20 mouse cellular contexts compared by ENCODE assay signal in the genomic region with DNA sequence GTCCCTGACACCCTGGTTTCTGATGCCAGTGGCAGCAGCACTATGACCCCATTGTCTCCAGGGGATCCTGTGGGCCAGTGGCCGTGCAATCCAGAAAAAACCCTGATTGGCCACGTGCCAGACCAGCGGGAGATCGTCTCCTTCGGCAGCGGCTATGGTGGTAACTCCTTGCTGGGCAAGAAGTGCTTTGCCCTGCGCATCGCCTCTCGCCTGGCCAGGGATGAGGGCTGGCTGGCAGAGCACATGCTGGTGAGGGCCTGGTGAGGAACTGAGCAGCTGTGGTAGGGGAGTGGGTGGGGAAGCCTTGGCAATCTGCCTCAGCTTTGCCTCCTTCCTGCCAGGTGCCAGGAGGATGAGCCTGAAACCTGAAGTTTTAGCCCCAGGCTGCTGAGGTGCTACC. TPM values are rescaled to one million over a fixed set of nuclear protein-coding genes. Genes with fewer than 3 reads are reported as not detected.
DNase-seq lines count a peak whose midpoint lies in the region; ATAC-seq and TF ChIP-seq lines count a peak whose summit lies in the region.
"Had no signal": no experiment of that assay in that cellular context is flagged by ENCODE, and none has a peak within 500 bp of the region (broad histone marks: within the 10 kb centered on the region; RNA-seq: fewer than 3 reads in every experiment).

No protein-coding gene starts in this region.

- peaks cover 26% of the 10 kb centered on the region for H3K4me1 ChIP-seq in forebrain, embryonic 16.5 days (replicated peaks; ENCODE audit: control insufficient read depth, insufficient read depth, low read length)
- H3K4me1 ChIP-seq in forebrain, embryonic 10.5 days: peaks cover 24% of the 10 kb centered on the region
- H3K4me1 ChIP-seq in midbrain, embryonic 13.5 days (replicated peaks): peaks cover 26% of the 10 kb centered on the region
- peaks cover 9% of the 10 kb centered on the region; the same call in 1 of the 2 replicates for H3K4me1 ChIP-seq in midbrain, embryonic 11.5 days (ENCODE audit: control insufficient read depth, insufficient read depth, low read length)

- H3K27ac ChIP-seq in forebrain, embryonic 16.5 days (ENCODE audit: low read length): no peak overlapping the region
- H3K27ac ChIP-seq in forebrain, embryonic 10.5 days: no peak overlapping the region
- no peak overlapping the region for H3K27ac ChIP-seq in midbrain, embryonic 13.5 days
- H3K27ac ChIP-seq in midbrain, embryonic 11.5 days (ENCODE audit: low read depth, low read length): no peak overlapping the region
- H3K27ac ChIP-seq: embryonic facial prominence, embryonic 12.5 days; hindbrain, embryonic 15.5 days; left cerebral cortex, adult 2 months; limb, embryonic 13.5 days; neural tube, embryonic 15.5 days had no signal

- no peak overlapping the region for H3K4me2 ChIP-seq in forebrain, embryonic 16.5 days (ENCODE audit: low read length)
- no peak overlapping the region for H3K4me2 ChIP-seq in midbrain, embryonic 13.5 days (replicated peaks)
- no peak overlapping the region for H3K4me2 ChIP-seq in midbrain, embryonic 11.5 days
- H3K4me2 ChIP-seq: embryonic facial prominence, embryonic 12.5 days; hindbrain, embryonic 15.5 days; limb, embryonic 13.5 days; neural tube, embryonic 15.5 days had no signal

- peaks cover 2% of the 10 kb centered on the region; the same call in 1 of the 2 replicates for H3K36me3 ChIP-seq in forebrain, embryonic 16.5 days (ENCODE audit: control insufficient read depth, insufficient read depth)
- peaks cover 60% of the 10 kb centered on the region for H3K36me3 ChIP-seq in forebrain, embryonic 10.5 days (replicated peaks)
- peaks cover 44% of the 10 kb centered on the region for H3K36me3 ChIP-seq in midbrain, embryonic 13.5 days
- no peaks in the 10 kb centered on the region; the same call in 1 of the 2 replicates for H3K36me3 ChIP-seq in midbrain, embryonic 11.5 days (ENCODE audit: control insufficient read depth, insufficient read depth, low read length)

- TF ChIP-seq CTCF in brain, embryonic 14.5 days (IDR thresholded peaks at IDR 0.05; ENCODE audit: borderline replicate concordance, extremely low read depth, insufficient read depth, insufficient read length): no peak

- no peak overlapping the region for H3K4me3 ChIP-seq in forebrain, embryonic 16.5 days (replicated peaks; ENCODE audit: low read length)
- H3K4me3 ChIP-seq in forebrain, embryonic 10.5 days: no peak overlapping the region
- H3K4me3 ChIP-seq in midbrain, embryonic 13.5 days (replicated peaks): no peak overlapping the region
- H3K4me3 ChIP-seq in midbrain, embryonic 11.5 days (ENCODE audit: low read depth, low read length): no peak overlapping the region
- H3K4me3 ChIP-seq: embryonic facial prominence, embryonic 12.5 days; hindbrain, embryonic 15.5 days; left cerebral cortex, adult 2 months; limb, embryonic 13.5 days; neural tube, embryonic 15.5 days had no signal

- no peak for TF ChIP-seq POLR2A in brain, embryonic 14.5 days (IDR thresholded peaks at IDR 0.05; ENCODE audit: borderline replicate concordance, extremely low read depth, insufficient read depth, insufficient read length, poor library complexity, severe bottlenecking)

- ATAC-seq in forebrain, embryonic 16.5 days: no peak
- ATAC-seq in midbrain, embryonic 13.5 days: no peak
- ATAC-seq in midbrain, embryonic 11.5 days (ENCODE audit: low FRiP score): no peak

- H3K9me3 ChIP-seq in forebrain, embryonic 16.5 days (ENCODE audit: control insufficient read depth, low read length): no peaks in the 10 kb centered on the region
- no peaks in the 10 kb centered on the region for H3K9me3 ChIP-seq in forebrain, embryonic 10.5 days
- no peaks in the 10 kb centered on the region for H3K9me3 ChIP-seq in midbrain, embryonic 13.5 days
- H3K9me3 ChIP-seq in midbrain, embryonic 11.5 days (ENCODE audit: control insufficient read depth, low read length): no peaks in the 10 kb centered on the region
- H3K9me3 ChIP-seq: embryonic facial prominence, embryonic 12.5 days; G1E; hindbrain, embryonic 15.5 days; limb, embryonic 13.5 days; neural tube, embryonic 15.5 days had no signal

- H3K27me3 ChIP-seq in forebrain, embryonic 16.5 days (replicated peaks; ENCODE audit: control insufficient read depth, insufficient read depth, low read length): no peaks in the 10 kb centered on the region
- H3K27me3 ChIP-seq in forebrain, embryonic 10.5 days (ENCODE audit: poor library complexity, severe bottlenecking): peaks cover under 1% of the 10 kb centered on the region; the same call in 1 of the 2 replicates
- H3K27me3 ChIP-seq in midbrain, embryonic 13.5 days: no peaks in the 10 kb centered on the region
- no peaks in the 10 kb centered on the region for H3K27me3 ChIP-seq in midbrain, embryonic 11.5 days (ENCODE audit: control insufficient read depth, insufficient read depth, low read length)
- H3K27me3 ChIP-seq: embryonic facial prominence, embryonic 12.5 days; hindbrain, embryonic 15.5 days; limb, embryonic 13.5 days; neural tube, embryonic 15.5 days had no signal

- 47% methylated on average over 9 of the region's 9 CpGs for WGBS in forebrain, embryonic 16.5 days
- WGBS in forebrain, embryonic 10.5 days: 91% methylated on average over 9 of the region's 9 CpGs
- 84% methylated on average over 9 of the region's 9 CpGs for WGBS in midbrain, embryonic 13.5 days
- 91% methylated on average over 9 of the region's 9 CpGs for WGBS in midbrain, embryonic 11.5 days

- DNase-seq in forebrain, embryonic 10.5 days (ENCODE audit: extremely low spot score, low spot score): no peak
- DNase-seq in midbrain, embryonic 11.5 days (ENCODE audit: low spot score, missing footprints): no peak
- DNase-seq in brain, embryonic 14.5 days (ENCODE audit: low read depth): peak; percentile 52
- DNase-seq in cerebellum, postnatal 14 days: peak; percentile 55 to 72
- no peak for DNase-seq in yolk sac, embryonic 10.5 days (ENCODE audit: low spot score)
- DNase-seq: adrenal gland, adult 8-10 months; heart, adult 18-20 months; lung, postnatal 14 days; right cerebral cortex, adult 18-20 months had no signal

- peak overlapping the region; percentile 23; the same call in 1 of the 2 replicates for H3K9ac ChIP-seq in forebrain, embryonic 16.5 days (replicated peaks; ENCODE audit: low read depth, low read length)
- peak overlapping the region; percentile 8; the same call in 1 of the 2 replicates for H3K9ac ChIP-seq in midbrain, embryonic 13.5 days (replicated peaks)
- H3K9ac ChIP-seq in midbrain, embryonic 11.5 days (ENCODE audit: low read length): no peak overlapping the region
- H3K9ac ChIP-seq: embryonic facial prominence, embryonic 12.5 days; hindbrain, embryonic 15.5 days; limb, embryonic 13.5 days; neural tube, embryonic 15.5 days had no signal

RNA-seq across cellular contexts. Expression of a gene that starts 4.3 kb away (rescaled TPM):
- 23.3 and 23.6 TPM in 2 replicates for polyA plus RNA-seq in forebrain, embryonic 16.5 days (2015; fragmentation: Nextera tagmentation; extraction: Ambion mirVana)
- polyA plus RNA-seq in forebrain, embryonic 10.5 days (2016; fragmentation: Nextera tagmentation; extraction: Ambion mirVana): 18.3 and 20.0 TPM in 2 replicates
- 16.6 and 19.5 TPM in 2 replicates for polyA plus RNA-seq in midbrain, embryonic 13.5 days (2015; fragmentation: Nextera tagmentation; extraction: Ambion mirVana)
- polyA plus RNA-seq in midbrain, embryonic 11.5 days (2014; fragmentation: Nextera tagmentation; extraction: Ambion mirVana): 10.0 and 10.7 TPM in 2 replicates
- polyA plus RNA-seq in brain, embryonic 14.5 days (2012; rRNA removed): 21.5 and 23.2 TPM in 2 replicates

RNA-seq across cellular contexts. Expression of a gene that starts 15.5 kb away (rescaled TPM):
- polyA plus RNA-seq in forebrain, embryonic 16.5 days (2015; fragmentation: Nextera tagmentation; extraction: Ambion mirVana): 123 and 127 TPM in 2 replicates
- polyA plus RNA-seq in forebrain, embryonic 10.5 days (2016; fragmentation: Nextera tagmentation; extraction: Ambion mirVana): 68.1 and 73.3 TPM in 2 replicates
- 126 and 134 TPM in 2 replicates for polyA plus RNA-seq in midbrain, embryonic 13.5 days (2015; fragmentation: Nextera tagmentation; extraction: Ambion mirVana)
- 76.4 and 85.4 TPM in 2 replicates for polyA plus RNA-seq in midbrain, embryonic 11.5 days (2014; fragmentation: Nextera tagmentation; extraction: Ambion mirVana)
- polyA plus RNA-seq in brain, embryonic 14.5 days (2012; rRNA removed): 111 and 112 TPM in 2 replicates

RNA-seq across cellular contexts. Expression of a gene that starts 15.9 kb away (rescaled TPM):
- polyA plus RNA-seq in forebrain, embryonic 16.5 days (2015; fragmentation: Nextera tagmentation; extraction: Ambion mirVana): 0.63 and 2.3 TPM in 2 replicates
- polyA plus RNA-seq in forebrain, embryonic 10.5 days (2016; fragmentation: Nextera tagmentation; extraction: Ambion mirVana): not detected in 2 replicates
- polyA plus RNA-seq in midbrain, embryonic 13.5 days (2015; fragmentation: Nextera tagmentation; extraction: Ambion mirVana): 0.43 and 0.92 TPM in 2 replicates
- 0.92 TPM in 1 of 2 replicates, not detected in the other for polyA plus RNA-seq in midbrain, embryonic 11.5 days (2014; fragmentation: Nextera tagmentation; extraction: Ambion mirVana)
- 0.92 and 1.3 TPM in 2 replicates for polyA plus RNA-seq in brain, embryonic 14.5 days (2012; rRNA removed)
- polyA plus RNA-seq: embryonic facial prominence, embryonic 12.5 days had no signal

RNA-seq across cellular contexts. Expression of a gene that starts 19.6 kb away (rescaled TPM):
- polyA plus RNA-seq in forebrain, embryonic 16.5 days (2015; fragmentation: Nextera tagmentation; extraction: Ambion mirVana): not detected in 2 replicates
- polyA plus RNA-seq in forebrain, embryonic 10.5 days (2016; fragmentation: Nextera tagmentation; extraction: Ambion mirVana): not detected in 2 replicates
- 0.08 TPM in 1 of 2 replicates, not detected in the other for polyA plus RNA-seq in midbrain, embryonic 13.5 days (2015; fragmentation: Nextera tagmentation; extraction: Ambion mirVana)
- polyA plus RNA-seq in midbrain, embryonic 11.5 days (2014; fragmentation: Nextera tagmentation; extraction: Ambion mirVana): not detected in 2 replicates
- 0.56 and 0.69 TPM in 2 replicates for polyA plus RNA-seq in brain, embryonic 14.5 days (2012; rRNA removed)
- polyA plus RNA-seq: embryonic facial prominence, embryonic 12.5 days; G1E; heart, postnatal 0 days; kidney, embryonic 14.5 days; limb, embryonic 13.5 days; liver, embryonic 16.5 days had no signal

RNA-seq across cellular contexts. Expression of a gene that starts 31.1 kb away (rescaled TPM):
- polyA plus RNA-seq in forebrain, embryonic 16.5 days (2015; fragmentation: Nextera tagmentation; extraction: Ambion mirVana): not detected in 2 replicates
- polyA plus RNA-seq in forebrain, embryonic 10.5 days (2016; fragmentation: Nextera tagmentation; extraction: Ambion mirVana): not detected in 2 replicates
- not detected in 2 replicates for polyA plus RNA-seq in midbrain, embryonic 13.5 days (2015; fragmentation: Nextera tagmentation; extraction: Ambion mirVana)
- polyA plus RNA-seq in midbrain, embryonic 11.5 days (2014; fragmentation: Nextera tagmentation; extraction: Ambion mirVana): not detected in 2 replicates
- polyA plus RNA-seq in brain, embryonic 14.5 days (2012; rRNA removed): 0.19 and 0.38 TPM in 2 replicates
- polyA plus RNA-seq: G1E had no signal

Comparison
In these comparisons a context has a peak if more than half of its experiments do, and no peak if none do; other contexts are left out.
1. DNase-seq: peak in brain, embryonic 14.5 days (single experiment) and cerebellum, postnatal 14 days (2 of 2); none in forebrain, embryonic 10.5 days (single experiment), midbrain, embryonic 11.5 days (single experiment) and yolk sac, embryonic 10.5 days (single experiment).